Mouse (Mus musculus): ENCODE measurements around the gene Sipa1l1.
"Not testable (repeated sequence)": the region's sequence is repeated elsewhere in the genome, so short reads cannot be mapped to it uniquely, and the experiment has no call there.

Sipa1l1 gene

GRCm38 (mm10) chr12:82486829-82487560, 317.9 kb downstream of the Sipa1l1 start:
- no peak for DNase-seq

GRCm38 (mm10) chr12:82489093-82489492, 320.0 kb downstream of the Sipa1l1 start:
- DNase-seq, result peak; percentile 67

- DNase-seq, result peak; percentile 71
Measured at GRCm38 (mm10) chr12:82489621-82490020, 320.5 kb downstream of the Sipa1l1 start.

- no peak for DNase-seq
Measured at GRCm38 (mm10) chr12:82492456-82492855, 323.3 kb downstream of the Sipa1l1 start.

- not testable (repeated sequence) for DNase-seq
Measured at GRCm38 (mm10) chr12:82493260-82493659, 324.1 kb downstream of the Sipa1l1 start.

- DNase-seq, result no peak
Measured at GRCm38 (mm10) chr12:82495936-82496335, 326.8 kb downstream of the Sipa1l1 start.

- DNase-seq, result peak; percentile 68
Measured at GRCm38 (mm10) chr12:82497866-82498631, 328.9 kb downstream of the Sipa1l1 start.

- no peak for DNase-seq
Measured at GRCm38 (mm10) chr12:82498701-82499100, 329.6 kb downstream of the Sipa1l1 start.

- no peak for DNase-seq
Measured at GRCm38 (mm10) chr12:82499731-82500130, 330.6 kb downstream of the Sipa1l1 start.

Data from lung, postnatal 14 days (tissue).